Mouse (Mus musculus): ENCODE measurements around the gene Fig4. TPM values are rescaled to one million over a fixed set of nuclear protein-coding genes. Genes with fewer than 3 reads are reported as not detected.

The Fig4 gene
- polyA plus RNA-seq, 1 experiment from 2014 or later = 17.0 TPM

DNA sequence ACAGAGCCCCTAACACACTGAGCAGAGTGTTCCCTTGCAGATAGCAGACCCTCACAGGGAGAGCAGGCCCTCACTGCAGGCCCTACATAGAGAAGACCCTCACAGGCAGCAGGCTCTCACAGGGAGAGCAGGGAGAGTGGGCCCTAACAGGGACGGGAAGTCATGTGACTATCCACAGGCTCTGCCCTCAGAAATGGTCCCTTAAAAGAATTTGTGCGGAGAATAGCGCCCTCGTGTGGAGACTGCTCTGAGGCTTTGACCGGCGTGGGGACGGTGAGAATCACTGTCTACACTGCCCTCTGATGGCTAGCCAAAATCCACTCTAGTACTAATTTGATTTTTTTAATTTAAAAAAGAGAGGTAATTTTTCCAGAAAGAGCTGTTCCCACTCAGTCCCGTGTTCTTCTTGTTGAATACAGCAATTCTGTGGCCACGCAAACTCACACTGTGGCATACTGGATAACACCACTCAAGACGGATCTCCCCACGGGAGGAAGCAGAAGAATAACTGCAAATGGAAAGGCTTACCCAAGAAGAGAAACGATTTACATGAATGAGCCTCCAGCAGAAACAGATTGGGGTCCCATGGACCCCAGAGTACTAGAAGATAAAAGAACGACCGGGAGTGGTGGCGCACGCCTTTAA is 14.2 kb downstream of the Fig4 start:
- Histone ChIP-seq H3K4me2 (no peak overlapping the region), H3K27me3 (no peaks in the 10 kb centered on the region), H3K4me3 (no peak overlapping the region), H3K4me1 (peaks cover 16% of the 10 kb centered on the region), H3K9me3 (no peaks in the 10 kb centered on the region), H3K36me3 (no peaks in the 10 kb centered on the region), H3K9ac (no peak overlapping the region), H3K27ac (no peak overlapping the region)
- WGBS = 38% methylated on average over 16 of the region's 16 CpGs
- ATAC-seq (ENCODE audit: insufficient number of reproducible peaks, low FRiP score, low TSS enrichment, low read depth) = 0 out of 2 replicates have a peak, but pooled peaks have one; percentile 73

DNA sequence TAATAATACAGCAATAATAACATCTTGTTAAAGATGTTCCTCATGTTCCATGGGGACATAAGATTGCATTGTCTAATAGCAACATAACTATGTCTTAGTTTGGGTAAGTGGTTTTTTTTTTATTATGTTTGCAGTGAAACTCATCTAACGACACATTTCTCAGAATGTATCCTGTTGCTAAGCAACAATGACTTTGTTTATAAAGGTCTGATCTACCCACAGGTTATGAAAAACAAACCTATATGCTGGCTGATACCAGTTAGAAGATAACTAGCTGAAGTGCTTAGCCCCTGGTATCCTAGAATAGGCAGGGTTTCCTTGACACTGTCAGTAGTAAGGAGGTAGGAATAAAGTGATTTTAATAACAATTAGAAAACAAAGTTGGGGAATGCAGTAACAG is 15.0 kb downstream of the Fig4 start:
- H3K27ac ChIP-seq = no peak overlapping the region
- H3K36me3 ChIP-seq = no peaks in the 10 kb centered on the region; the same call in 1 of the 2 replicates
- H3K9me3 ChIP-seq = no peaks in the 10 kb centered on the region
- H3K4me1 ChIP-seq = peaks cover 11% of the 10 kb centered on the region
- ATAC-seq (ENCODE audit: insufficient number of reproducible peaks, low FRiP score, low TSS enrichment, low read depth) = no peak
- H3K4me2 ChIP-seq = no peak overlapping the region
- no peak overlapping the region for H3K4me3 ChIP-seq
- H3K27me3 ChIP-seq = no peaks in the 10 kb centered on the region
- no peak overlapping the region for H3K9ac ChIP-seq
- WGBS = 71% methylated on average over 1 of the region's 1 CpGs

DNA sequence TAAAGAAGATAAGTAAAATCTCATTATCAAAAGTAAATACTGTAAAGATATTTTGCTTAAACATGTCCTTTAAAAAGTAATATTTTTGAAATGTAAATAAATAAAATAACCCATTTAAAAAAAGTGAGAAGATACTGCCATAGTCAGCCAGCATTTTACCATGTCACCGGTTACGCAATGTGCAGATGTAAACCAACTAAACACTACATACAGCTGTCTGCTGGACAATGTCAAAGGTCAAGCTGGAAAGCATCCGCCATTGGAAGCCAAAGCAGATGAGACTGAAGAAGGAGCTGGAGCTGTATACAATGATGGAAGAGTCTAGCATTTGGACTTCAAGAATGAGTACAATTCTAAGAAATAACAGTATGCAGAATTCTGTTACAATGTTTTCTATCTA is 15.4 kb downstream of the Fig4 start:
- no peak overlapping the region for H3K9ac ChIP-seq
- no peaks in the 10 kb centered on the region for H3K27me3 ChIP-seq
- ATAC-seq (ENCODE audit: insufficient number of reproducible peaks, low FRiP score, low TSS enrichment, low read depth) = no peak
- H3K4me3 ChIP-seq = no peak overlapping the region
- no peaks in the 10 kb centered on the region for H3K9me3 ChIP-seq
- no peak overlapping the region for H3K4me2 ChIP-seq
- WGBS = 88% methylated on average over 3 of the region's 3 CpGs
- H3K4me1 ChIP-seq = 0 out of 2 replicates have a peak, but pooled peaks cover 7% of the 10 kb centered on the region
- no peaks in the 10 kb centered on the region; the same call in 1 of the 2 replicates for H3K36me3 ChIP-seq
- H3K27ac ChIP-seq = no peak overlapping the region

DNA sequence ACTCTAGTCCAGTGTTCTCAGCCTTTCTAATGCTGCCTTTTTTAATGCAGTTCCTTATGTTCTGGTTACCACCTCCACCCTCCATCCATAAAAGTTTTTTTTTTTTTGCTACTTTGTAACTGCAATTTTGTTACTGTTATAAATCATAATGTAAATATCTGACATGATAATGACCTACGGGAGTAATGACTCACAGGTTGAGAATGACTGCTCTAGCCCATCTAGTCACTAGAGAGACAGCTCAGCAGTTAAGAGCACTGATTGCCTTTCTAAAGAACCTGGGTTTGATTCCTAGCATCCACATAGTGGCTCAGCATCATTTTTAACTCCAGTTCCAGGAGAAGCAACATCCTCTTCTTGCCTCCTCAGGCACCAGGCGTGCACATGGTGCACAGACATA is 21.0 kb downstream of the Fig4 start:
- Histone ChIP-seq H3K27ac (no peak overlapping the region), H3K4me2 (no peak overlapping the region), H3K9me3 (no peaks in the 10 kb centered on the region), H3K4me3 (no peak overlapping the region), H3K9ac (no peak overlapping the region), H3K4me1 (no peaks in the 10 kb centered on the region), H3K36me3 (no peaks in the 10 kb centered on the region; the same call in 1 of the 2 replicates), H3K27me3 (no peaks in the 10 kb centered on the region)
- ATAC-seq (ENCODE audit: insufficient number of reproducible peaks, low FRiP score, low TSS enrichment, low read depth) = no peak
- WGBS = 73% methylated on average over 2 of the region's 2 CpGs

DNA sequence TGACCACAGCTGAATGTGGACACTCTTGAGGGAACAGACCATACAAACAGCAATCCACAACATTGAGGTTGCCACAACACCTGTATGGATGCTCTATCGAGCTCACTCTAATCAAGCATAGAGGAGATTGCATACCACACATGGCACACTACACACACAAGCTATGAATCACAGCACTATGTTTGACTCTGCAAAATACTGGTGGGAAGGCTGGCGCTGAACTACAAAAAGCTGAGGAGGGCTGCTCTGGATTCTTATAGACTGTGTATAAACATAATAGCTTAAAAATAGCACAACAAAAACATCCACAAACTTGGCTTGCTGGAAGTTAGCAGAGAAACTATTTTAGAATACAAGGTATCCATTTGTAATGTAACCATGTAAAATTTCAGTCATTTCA is 22.3 kb downstream of the Fig4 start:
- H3K27me3 ChIP-seq = no peaks in the 10 kb centered on the region
- H3K36me3 ChIP-seq = no peaks in the 10 kb centered on the region; the same call in 1 of the 2 replicates
- no peak overlapping the region for H3K4me2 ChIP-seq
- no peak overlapping the region for H3K4me3 ChIP-seq
- H3K9me3 ChIP-seq = no peaks in the 10 kb centered on the region
- H3K9ac ChIP-seq = no peak overlapping the region
- H3K4me1 ChIP-seq = no peaks in the 10 kb centered on the region
- no peak overlapping the region for H3K27ac ChIP-seq
- WGBS = 81% methylated on average over 2 of the region's 2 CpGs
- no peak for ATAC-seq (ENCODE audit: insufficient number of reproducible peaks, low FRiP score, low TSS enrichment, low read depth)

DNA sequence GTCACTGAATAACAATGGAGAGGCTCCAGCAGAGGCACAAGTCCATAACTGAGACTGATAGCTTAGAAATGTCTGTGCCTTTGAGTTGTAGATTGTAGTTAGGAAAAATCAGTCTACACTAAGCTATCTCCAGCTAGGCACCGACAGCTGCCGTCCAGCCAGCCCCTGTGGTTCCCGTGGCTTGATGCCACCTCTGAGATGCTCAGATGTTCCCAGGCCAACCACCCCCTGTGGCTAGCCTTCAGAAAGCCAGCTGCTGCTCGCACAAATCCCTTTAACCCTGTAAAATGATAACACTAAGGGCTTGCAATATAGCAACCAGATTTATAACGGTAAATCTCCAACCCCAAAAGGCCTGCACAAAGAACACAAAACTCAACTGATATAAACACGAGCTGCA is 22.9 kb downstream of the Fig4 start:
- Histone ChIP-seq H3K27ac (no peak overlapping the region), H3K27me3 (no peaks in the 10 kb centered on the region), H3K9ac (no peak overlapping the region), H3K9me3 (no peaks in the 10 kb centered on the region), H3K36me3 (no peaks in the 10 kb centered on the region; the same call in 1 of the 2 replicates), H3K4me2 (no peak overlapping the region), H3K4me1 (no peaks in the 10 kb centered on the region), H3K4me3 (no peak overlapping the region)
- no peak for ATAC-seq (ENCODE audit: insufficient number of reproducible peaks, low FRiP score, low TSS enrichment, low read depth)
- 63% methylated on average over 6 of the region's 6 CpGs for WGBS

DNA sequence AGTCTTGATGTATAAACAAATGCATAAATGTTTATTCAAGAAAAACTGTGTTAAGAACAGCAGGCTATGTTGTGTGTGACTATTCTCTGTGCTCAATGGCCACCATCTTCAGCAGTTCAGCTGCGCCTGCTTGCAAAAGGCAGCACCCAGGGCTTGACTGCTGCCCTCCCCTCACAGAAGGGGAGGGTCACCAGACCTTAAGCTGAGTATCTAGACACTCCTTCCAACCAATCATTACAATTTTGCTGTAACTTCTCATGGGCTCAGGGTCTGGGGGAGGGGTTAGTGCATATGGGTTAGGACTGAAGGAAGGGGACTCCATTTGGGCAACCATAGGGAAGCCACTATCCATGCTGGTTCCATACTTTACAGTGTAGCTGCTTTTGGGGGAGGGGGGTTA is 24.3 kb downstream of the Fig4 start:
- Histone ChIP-seq H3K4me2 (no peak overlapping the region), H3K27ac (no peak overlapping the region), H3K27me3 (no peaks in the 10 kb centered on the region), H3K9ac (no peak overlapping the region), H3K4me1 (no peaks in the 10 kb centered on the region), H3K36me3 (no peaks in the 10 kb centered on the region; the same call in 1 of the 2 replicates), H3K4me3 (no peak overlapping the region), H3K9me3 (no peaks in the 10 kb centered on the region)
- 85% methylated on average over 1 of the region's 1 CpGs for WGBS
- ATAC-seq (ENCODE audit: insufficient number of reproducible peaks, low FRiP score, low TSS enrichment, low read depth) = no peak

DNA sequence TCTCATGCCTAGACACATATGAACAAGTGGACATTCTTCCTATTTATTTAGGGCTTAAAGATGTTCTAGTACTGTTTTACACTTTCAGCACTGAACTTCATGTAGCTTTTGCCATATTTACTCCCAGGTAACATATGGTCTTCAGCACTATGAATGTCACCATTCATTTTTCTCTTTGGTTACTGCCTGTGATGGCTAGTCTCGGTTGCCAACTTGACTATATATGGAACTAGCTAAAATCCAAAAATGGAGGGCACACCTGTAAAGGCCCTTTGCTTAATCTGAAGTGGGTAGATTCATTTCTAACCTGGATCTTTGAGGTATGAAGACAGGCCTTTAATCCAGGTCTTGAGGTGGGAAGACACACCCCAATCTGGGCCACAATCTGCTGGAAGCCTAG is 28.2 kb downstream of the Fig4 start:
- ATAC-seq (ENCODE audit: insufficient number of reproducible peaks, low FRiP score, low TSS enrichment, low read depth) = no peak
- 86% methylated on average over 1 of the region's 1 CpGs for WGBS
- H3K4me3 ChIP-seq = no peak overlapping the region
- H3K4me1 ChIP-seq = no peaks in the 10 kb centered on the region
- no peaks in the 10 kb centered on the region for H3K9me3 ChIP-seq
- H3K4me2 ChIP-seq = no peak overlapping the region
- H3K36me3 ChIP-seq = no peaks in the 10 kb centered on the region
- H3K27me3 ChIP-seq = no peaks in the 10 kb centered on the region
- no peak overlapping the region for H3K27ac ChIP-seq
- H3K9ac ChIP-seq = no peak overlapping the region

DNA sequence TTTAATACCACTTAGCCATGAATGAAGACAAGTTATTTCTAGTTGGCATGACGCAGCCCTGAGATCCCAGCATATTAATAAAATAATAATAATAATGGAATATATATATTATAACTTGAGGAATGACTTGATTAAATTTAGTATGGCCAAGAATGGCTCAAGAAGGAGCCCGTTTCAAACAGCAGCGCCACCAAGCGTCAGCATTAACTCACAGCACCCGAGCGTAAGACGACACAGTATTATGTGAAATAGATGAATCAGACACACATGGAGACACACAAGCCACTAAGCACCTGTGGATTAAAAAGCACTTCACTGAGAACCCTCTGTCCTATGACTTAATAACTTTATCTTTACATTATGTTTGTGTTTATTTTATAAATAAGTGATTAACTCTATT is 31.2 kb downstream of the Fig4 start:
- WGBS = 58% methylated on average over 7 of the region's 7 CpGs
- H3K4me1 ChIP-seq = no peaks in the 10 kb centered on the region
- H3K36me3 ChIP-seq = peaks cover 10% of the 10 kb centered on the region; the same call in 1 of the 2 replicates
- no peak for ATAC-seq (ENCODE audit: insufficient number of reproducible peaks, low FRiP score, low TSS enrichment, low read depth)
- H3K4me2 ChIP-seq = no peak overlapping the region
- H3K4me3 ChIP-seq = no peak overlapping the region
- H3K9ac ChIP-seq = no peak overlapping the region
- no peaks in the 10 kb centered on the region for H3K27me3 ChIP-seq
- no peak overlapping the region for H3K27ac ChIP-seq
- no peaks in the 10 kb centered on the region for H3K9me3 ChIP-seq

DNA sequence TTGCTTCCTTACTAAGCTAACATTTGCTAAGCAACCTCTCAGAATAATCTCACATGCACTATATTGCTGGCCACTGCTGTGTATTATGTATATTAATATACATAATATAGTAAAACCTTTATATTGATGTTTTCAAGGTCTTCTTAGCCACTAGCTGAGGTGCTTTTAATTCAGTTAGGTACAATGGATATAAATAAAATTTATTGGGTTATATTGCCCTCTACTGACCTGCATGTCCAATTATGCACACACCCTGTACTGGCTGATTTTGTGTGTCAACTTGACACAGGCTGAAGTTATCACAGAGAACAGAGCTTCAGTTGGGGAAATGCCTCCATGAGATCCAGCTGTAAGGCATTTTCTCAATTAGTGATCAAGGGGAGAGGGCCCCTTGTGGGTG is 41.2 kb downstream of the Fig4 start:
- H3K4me3 ChIP-seq = no peak overlapping the region
- no peak overlapping the region for H3K27ac ChIP-seq
- H3K9ac ChIP-seq = no peak overlapping the region
- peaks cover 12% of the 10 kb centered on the region for H3K36me3 ChIP-seq
- H3K4me1 ChIP-seq = no peaks in the 10 kb centered on the region
- no peak overlapping the region for H3K4me2 ChIP-seq
- H3K27me3 ChIP-seq = no peaks in the 10 kb centered on the region
- ATAC-seq (ENCODE audit: insufficient number of reproducible peaks, low FRiP score, low TSS enrichment, low read depth) = no peak
- no peaks in the 10 kb centered on the region for H3K9me3 ChIP-seq

DNA sequence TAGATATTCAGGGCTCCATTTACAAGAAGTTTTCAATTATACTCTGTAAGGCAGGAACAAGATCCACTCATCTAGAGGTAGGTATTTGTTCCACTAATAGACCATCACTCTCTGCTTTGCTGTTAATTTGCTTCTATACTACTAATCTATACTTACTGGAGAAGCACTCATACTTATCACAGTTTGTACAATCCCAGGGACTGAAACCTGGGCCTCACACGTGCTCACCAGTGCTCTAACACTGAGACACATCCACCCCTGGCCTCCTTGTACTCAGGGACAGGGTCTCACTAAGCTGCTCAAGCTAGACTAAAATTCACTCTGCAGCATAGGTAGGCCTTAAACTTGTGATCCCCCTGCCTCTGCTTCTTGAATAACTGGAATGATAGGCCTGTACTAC is 41.8 kb downstream of the Fig4 start:
- Histone ChIP-seq H3K36me3 (peaks cover 13% of the 10 kb centered on the region), H3K4me2 (no peak overlapping the region), H3K27me3 (no peaks in the 10 kb centered on the region), H3K4me1 (no peaks in the 10 kb centered on the region), H3K27ac (no peak overlapping the region), H3K4me3 (no peak overlapping the region), H3K9me3 (no peaks in the 10 kb centered on the region), H3K9ac (no peak overlapping the region)
- no peak for ATAC-seq (ENCODE audit: insufficient number of reproducible peaks, low FRiP score, low TSS enrichment, low read depth)
- 43% methylated on average over 1 of the region's 1 CpGs for WGBS

DNA sequence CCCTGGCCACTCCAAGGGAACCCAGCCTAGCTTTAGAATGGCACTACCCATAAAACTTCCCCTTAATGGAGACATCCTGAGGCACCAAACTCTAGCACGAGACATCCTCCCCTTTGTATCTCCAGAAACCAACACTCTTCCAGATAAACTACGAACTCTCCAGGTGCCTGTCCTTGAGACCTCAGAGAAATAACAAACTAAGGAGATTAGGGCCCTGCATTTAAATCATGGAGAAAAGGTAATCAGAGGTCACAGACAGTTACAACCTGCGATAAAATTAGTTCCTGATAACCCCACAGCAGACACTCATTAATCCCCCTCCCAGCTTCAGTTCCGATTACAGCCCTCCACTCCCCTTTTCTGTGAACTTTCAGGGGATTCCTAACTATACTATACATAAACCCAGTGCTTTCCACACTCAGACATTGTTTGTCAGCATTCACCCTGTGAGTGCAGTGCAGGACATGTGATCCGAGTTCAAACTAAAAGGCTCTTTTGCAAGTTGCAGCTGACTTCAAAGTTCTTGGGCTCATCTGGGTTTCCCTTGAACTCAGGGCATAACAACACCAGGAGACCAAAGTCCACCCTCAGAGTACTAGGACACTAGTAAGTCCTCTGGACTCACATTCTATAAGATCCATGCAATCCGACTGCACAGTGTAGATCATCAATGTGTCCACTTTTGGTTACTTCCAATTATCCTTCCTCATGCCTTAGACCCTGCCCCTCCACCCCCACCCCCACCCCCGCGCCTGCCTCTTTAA is 42.6 kb downstream of the Fig4 start:
- H3K4me3 ChIP-seq = no peak overlapping the region

More for the DNA sequence above, 42.6 kb downstream of the Fig4 start:
- Histone ChIP-seq H3K9ac (no peak overlapping the region), H3K27me3 (no peaks in the 10 kb centered on the region), H3K4me2 (no peak overlapping the region), H3K36me3 (peaks cover 20% of the 10 kb centered on the region), H3K27ac (no peak overlapping the region), H3K4me1 (no peaks in the 10 kb centered on the region), H3K9me3 (no peaks in the 10 kb centered on the region)
- ATAC-seq (ENCODE audit: insufficient number of reproducible peaks, low FRiP score, low TSS enrichment, low read depth) = no peak
- WGBS = 37% methylated on average over 8 of the region's 8 CpGs
